Mouse (Mus musculus) heart, postnatal 4 days (tissue): ENCODE data around the gene Pbx3. TPM values are rescaled to one million over a fixed set of nuclear protein-coding genes. Genes with fewer than 3 reads are reported as not detected.

Source experiments
- DNase-seq: peaks from one replicate; pipeline ENCODE4 v3.0.0; 2021
- total RNA-seq, 2 experiments: library from RNA; stranded (reverse); gene quantifications; 2 replicates each; pipeline ENCODE4 v1.2.3; 2021

Gene Pbx3
- 10 to 100 TPM; 25.6 to 30.2 TPM for total RNA-seq

- peak; percentile 98 for DNase-seq
Observed at GRCm38 (mm10) chr2:34372305-34373301, at the start of gene Pbx3. Gene Pbx3, minus strand, starts transcription at chr2:34373142.

- no peak for DNase-seq
Observed at GRCm38 (mm10) chr2:34420256-34420655, 47.3 kb upstream of the Pbx3 start.

- no peak for DNase-seq
Observed at GRCm38 (mm10) chr2:34409741-34410340, 36.9 kb upstream of the Pbx3 start.

GRCm38 (mm10) chr2:34408341-34408740 is 35.4 kb upstream of the Pbx3 start:
- DNase-seq = no peak

- DNase-seq = no peak
Observed at GRCm38 (mm10) chr2:34407596-34407995, 34.7 kb upstream of the Pbx3 start.

- peak; percentile 98 for DNase-seq
Observed at GRCm38 (mm10) chr2:34406601-34407464, 33.9 kb upstream of the Pbx3 start, which contains the start of gene Mapkap1. Gene Mapkap1, plus strand, starts transcription at chr2:34406771.

- DNase-seq = no peak
Observed at GRCm38 (mm10) chr2:34399535-34399934, 26.6 kb upstream of the Pbx3 start.

- no peak for DNase-seq
Observed at GRCm38 (mm10) chr2:34378930-34379329, 6.0 kb upstream of the Pbx3 start.

- DNase-seq = no peak
Observed at GRCm38 (mm10) chr2:34374349-34374748, 1.4 kb upstream of the Pbx3 start.

GRCm38 (mm10) chr2:34373886-34374285 is 944 bp upstream of the Pbx3 start:
- DNase-seq = no peak

- DNase-seq = peak; percentile 61
Observed at GRCm38 (mm10) chr2:34371441-34372304, 1.3 kb downstream of the Pbx3 start.

- DNase-seq = peak; percentile 57
Observed at GRCm38 (mm10) chr2:34370725-34371440, 2.1 kb downstream of the Pbx3 start.

- DNase-seq = no peak
Observed at GRCm38 (mm10) chr2:34370349-34370724, 2.6 kb downstream of the Pbx3 start.

- DNase-seq = no peak
Observed at GRCm38 (mm10) chr2:34368396-34368795, 4.5 kb downstream of the Pbx3 start.

GRCm38 (mm10) chr2:34367024-34367423 is 5.9 kb downstream of the Pbx3 start:
- DNase-seq = no peak

GRCm38 (mm10) chr2:34363678-34364077 is 9.3 kb downstream of the Pbx3 start:
- no peak for DNase-seq

GRCm38 (mm10) chr2:34355801-34356211 is 17.1 kb downstream of the Pbx3 start:
- no peak for DNase-seq

- DNase-seq = no peak
Observed at GRCm38 (mm10) chr2:34352006-34352405, 20.9 kb downstream of the Pbx3 start.

GRCm38 (mm10) chr2:34347096-34347495 is 25.8 kb downstream of the Pbx3 start:
- no peak for DNase-seq

- no peak for DNase-seq
Observed at GRCm38 (mm10) chr2:34298664-34299063, 74.3 kb downstream of the Pbx3 start.

GRCm38 (mm10) chr2:34298202-34298601 is 74.7 kb downstream of the Pbx3 start:
- DNase-seq = no peak
